Mouse (Mus musculus) limb, embryonic 13.5 days (tissue): Measurements from ENCODE around the gene Figla. TPM values are rescaled to one million over a fixed set of nuclear protein-coding genes. Genes with fewer than 3 reads are reported as not detected.
"Not testable (repeated sequence)": the region's sequence is repeated elsewhere in the genome, so short reads cannot be mapped to it uniquely, and the experiment has no call there.

Experiments used
- ATAC-seq: fragments of 200-750 bp; cut with Nextera tagmentation; 2 replicates; pipeline ENCODE4 v1.8.0; 2017; ENCODE audit warnings: low read depth, moderate number of reproducible peaks, moderate TSS enrichment; ENCODE audit not compliant: low FRiP score
- H3K27ac ChIP-seq: fragments of 300-500 bp; sonication (generic); 2 replicates; pipeline ENCODE4 v1.5.1; 2015; ENCODE audit warnings: inconsistent platforms, mild to moderate bottlenecking, moderate library complexity
- H3K27me3 ChIP-seq: fragments of 300-500 bp; sonication (generic); 2 replicates; pipeline ENCODE4 v1.6.1; 2015; ENCODE audit warnings: mild to moderate bottlenecking, inconsistent platforms
- H3K36me3 ChIP-seq: fragments of 300-500 bp; sonication (generic); 2 replicates; pipeline ENCODE4 v1.6.1; 2015; ENCODE audit warnings: inconsistent platforms, mild to moderate bottlenecking, moderate library complexity
- H3K4me1 ChIP-seq: fragments of 300-500 bp; sonication (generic); 2 replicates; pipeline ENCODE4 v1.6.1; 2015; ENCODE audit warnings: inconsistent platforms
- H3K4me2 ChIP-seq: fragments of 300-500 bp; sonication (generic); replicated peaks from 2 replicates; pipeline ENCODE4 v1.6.1; 2015; ENCODE audit warnings: inconsistent platforms, mild to moderate bottlenecking, moderate library complexity
- H3K4me3 ChIP-seq: fragments of 300-500 bp; sonication (generic); 2 replicates; pipeline ENCODE4 v1.5.1; 2015; ENCODE audit warnings: moderate library complexity, mild to moderate bottlenecking, inconsistent platforms
- H3K9ac ChIP-seq: fragments of 300-500 bp; sonication (generic); 2 replicates; pipeline ENCODE4 v1.6.1; 2015; ENCODE audit warnings: mild to moderate bottlenecking, inconsistent platforms
- H3K9me3 ChIP-seq: fragments of 300-500 bp; sonication (generic); 2 replicates; pipeline ENCODE4 v1.6.1; 2016; ENCODE audit warnings: inconsistent platforms
- WGBS: fragments of 180-500 bp; shearing (Covaris S2); methylation state at CpG from one replicate; pipeline ENCODE4 v1.1.7; 2015; 5-methylcytosine and 5-hydroxymethylcytosine counted together
- polyA plus RNA-seq: library from polyadenylated mRNA; unstranded; fragments of >200 nt; fragmentation: Nextera tagmentation; extraction: Ambion mirVana; gene quantifications from 2 replicates; pipeline ENCODE4 v1.2.1, GENCODE M21; 2015

The Figla gene
- not detected in 2 replicates for polyA plus RNA-seq

DNA sequence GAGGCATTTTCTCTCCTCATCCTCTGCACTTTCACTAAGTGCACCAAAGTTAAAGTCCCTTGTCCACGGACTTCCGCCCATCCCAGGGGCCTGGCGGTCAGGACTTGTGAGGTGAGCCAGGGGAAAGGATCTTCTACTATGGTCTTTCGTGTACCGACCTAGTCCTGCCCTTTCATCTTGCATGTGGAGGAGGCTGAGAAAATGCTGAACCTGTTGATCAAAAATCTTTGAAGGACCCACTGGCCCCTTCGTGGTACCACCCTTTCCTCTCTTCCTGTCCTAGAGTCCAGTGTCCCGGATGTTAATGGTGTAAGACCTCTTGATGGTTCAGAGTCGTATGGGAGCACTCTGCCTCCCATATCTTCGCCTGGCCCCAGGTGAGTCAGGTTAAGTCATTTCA lies at the start of gene Figla:
Gene Figla (plus strand): TSS at position 301 of the 400 bp plus-strand sequence.
- H3K4me1 ChIP-seq: no peaks in the 10 kb centered on the region
- H3K27ac ChIP-seq: no peak within 1 kb of the TSS
- H3K36me3 ChIP-seq: no peaks in the 10 kb centered on the region
- H3K4me2 ChIP-seq: no peak within 1 kb of the TSS
- ATAC-seq: no peak
- no peaks in the 10 kb centered on the region for H3K9me3 ChIP-seq
- no peak within 1 kb of the TSS for H3K4me3 ChIP-seq
- no peaks in the 10 kb centered on the region for H3K27me3 ChIP-seq
- WGBS: 82% methylated on average over 9 of the region's 9 CpGs
- H3K9ac ChIP-seq: no peak within 1 kb of the TSS

GRCm38 (mm10) chr6:85966686-85967085 lies 49.3 kb upstream of the Figla start:
- no peak overlapping the region for H3K4me3 ChIP-seq
- H3K27me3 ChIP-seq: no peaks in the 10 kb centered on the region
- H3K9ac ChIP-seq: no peak overlapping the region
- H3K36me3 ChIP-seq: no peaks in the 10 kb centered on the region
- no peaks in the 10 kb centered on the region for H3K9me3 ChIP-seq
- no peak for ATAC-seq
- 75% methylated on average over 4 of the region's 4 CpGs for WGBS
- H3K4me2 ChIP-seq: no peak overlapping the region
- no peaks in the 10 kb centered on the region for H3K4me1 ChIP-seq
- no peak overlapping the region for H3K27ac ChIP-seq

DNA sequence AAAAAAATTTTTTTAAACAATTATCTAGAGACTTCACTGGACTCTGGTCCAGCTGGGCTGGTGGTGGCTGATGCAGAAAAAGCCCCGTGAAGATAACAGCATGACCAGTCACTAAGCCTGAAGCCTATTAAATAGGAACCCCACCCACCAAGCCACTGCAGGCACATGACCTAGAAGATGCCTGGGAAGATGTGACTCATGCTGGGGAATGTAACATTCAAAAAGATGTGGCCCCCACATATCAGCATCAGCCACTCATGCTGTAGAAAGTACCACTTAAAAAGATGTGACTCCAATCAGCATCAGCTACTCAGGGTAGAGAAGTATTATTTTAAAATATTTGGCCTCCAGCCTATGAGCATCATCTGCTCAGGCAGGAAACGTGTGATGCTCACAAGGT lies 46.1 kb upstream of the Figla start:
- Histone ChIP-seq H3K4me3 (no peak overlapping the region), H3K27me3 (no peaks in the 10 kb centered on the region), H3K27ac (no peak overlapping the region), H3K36me3 (no peaks in the 10 kb centered on the region), H3K4me2 (no peak overlapping the region), H3K4me1 (peaks cover 9% of the 10 kb centered on the region), H3K9me3 (no peaks in the 10 kb centered on the region), H3K9ac (no peak overlapping the region)
- ATAC-seq: no peak
- WGBS: 74% methylated on average over 2 of the region's 2 CpGs

DNA sequence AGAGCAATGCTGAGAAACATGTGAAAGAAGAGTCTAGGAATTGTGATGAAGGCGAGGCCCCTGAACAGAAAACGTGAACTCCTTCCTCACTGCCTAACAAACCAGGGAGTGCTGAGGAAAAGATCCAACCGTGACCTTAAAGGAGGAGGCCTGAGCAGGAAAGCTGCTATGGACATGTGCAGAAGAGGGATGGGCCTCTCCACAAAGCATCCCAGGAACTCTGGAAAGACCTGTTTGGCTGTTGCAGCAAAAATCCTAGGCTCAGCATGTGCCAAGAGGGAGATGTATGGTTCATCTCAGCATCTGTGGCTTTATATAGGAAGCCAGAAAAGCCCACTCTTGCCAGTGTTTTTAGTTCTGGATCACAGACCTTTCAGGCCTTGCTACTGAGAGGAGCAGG lies 43.3 kb upstream of the Figla start:
- H3K27ac ChIP-seq: peak overlapping the region; percentile 40; the same call in 1 of the 2 replicates
- no peak overlapping the region for H3K9ac ChIP-seq
- no peaks in the 10 kb centered on the region for H3K36me3 ChIP-seq
- no peaks in the 10 kb centered on the region for H3K27me3 ChIP-seq
- no peak overlapping the region for H3K4me3 ChIP-seq
- no peak for ATAC-seq
- H3K4me2 ChIP-seq: no peak overlapping the region
- peaks cover 9% of the 10 kb centered on the region for H3K4me1 ChIP-seq
- WGBS: 67% methylated on average over 3 of the region's 3 CpGs
- no peaks in the 10 kb centered on the region for H3K9me3 ChIP-seq

DNA sequence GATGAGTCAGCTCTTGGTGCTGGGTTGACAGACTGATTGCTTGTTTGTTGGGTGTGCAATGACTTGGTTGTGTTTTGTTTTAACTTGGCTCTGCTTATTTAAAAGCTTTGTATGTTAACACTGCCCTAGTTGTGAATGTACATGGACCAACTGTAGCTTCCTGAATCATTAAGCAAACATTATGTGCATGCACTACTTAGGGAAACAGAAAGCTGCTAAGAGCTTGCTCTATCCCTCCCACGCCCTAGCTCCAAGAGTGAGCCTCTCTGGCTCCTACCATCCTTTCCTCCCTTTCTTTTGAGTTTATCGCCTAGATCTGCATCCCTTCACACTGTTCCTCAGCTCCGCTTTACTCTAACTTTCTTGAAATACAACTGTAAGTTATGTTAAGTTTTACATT lies 42.6 kb upstream of the Figla start:
- ATAC-seq: no peak
- Histone ChIP-seq H3K27ac (no peak overlapping the region), H3K27me3 (no peaks in the 10 kb centered on the region), H3K9ac (no peak overlapping the region), H3K4me3 (no peak overlapping the region), H3K4me1 (peaks cover 9% of the 10 kb centered on the region), H3K36me3 (no peaks in the 10 kb centered on the region), H3K4me2 (no peak overlapping the region), H3K9me3 (no peaks in the 10 kb centered on the region)
- 80% methylated on average over 3 of the region's 3 CpGs for WGBS

DNA sequence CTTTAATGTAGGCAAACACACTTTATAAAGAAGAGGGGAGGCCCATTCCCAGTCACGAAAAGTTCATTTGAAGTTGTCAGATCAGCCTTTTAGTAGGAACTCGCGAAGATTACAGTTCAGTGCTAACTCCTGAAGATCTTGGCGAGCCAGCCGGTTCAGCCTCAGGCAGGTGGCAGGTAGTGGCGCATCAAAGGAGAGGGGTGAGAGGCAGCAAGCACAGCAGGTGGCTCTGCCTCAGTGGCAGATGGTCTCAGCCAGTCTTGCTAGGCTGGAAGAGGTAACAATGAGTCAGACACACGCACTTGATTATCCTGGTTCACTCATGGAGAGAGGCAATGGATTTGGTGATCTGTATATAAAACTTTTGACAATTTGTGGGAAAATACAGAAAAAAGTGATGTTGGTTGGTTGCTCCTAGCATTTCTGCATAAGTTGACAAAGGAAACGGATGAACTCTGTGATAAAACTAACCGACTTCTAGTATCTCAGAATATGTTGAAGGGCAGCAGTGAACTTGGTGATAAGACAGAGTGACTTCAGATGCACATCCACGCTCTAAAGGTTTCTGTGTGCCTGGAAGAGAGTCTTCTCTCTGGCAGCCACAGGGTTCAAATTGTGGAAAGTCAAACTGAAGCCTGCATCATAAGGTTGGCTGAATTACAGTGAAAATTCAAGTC lies 40.9 kb upstream of the Figla start:
- Histone ChIP-seq H3K36me3 (no peaks in the 10 kb centered on the region), H3K27ac (no peak overlapping the region), H3K4me3 (no peak overlapping the region), H3K4me1 (peaks cover 9% of the 10 kb centered on the region), H3K27me3 (no peaks in the 10 kb centered on the region), H3K9ac (no peak overlapping the region), H3K9me3 (peaks cover 6% of the 10 kb centered on the region), H3K4me2 (no peak overlapping the region)
- 40% methylated on average over 10 of the region's 10 CpGs for WGBS
- ATAC-seq: no peak

GRCm38 (mm10) chr6:85975761-85976160 lies 40.2 kb upstream of the Figla start:
- no peak for ATAC-seq
- Histone ChIP-seq H3K4me2 (no peak overlapping the region), H3K27ac (no peak overlapping the region), H3K9ac (no peak overlapping the region), H3K4me1 (peaks cover 9% of the 10 kb centered on the region), H3K9me3 (peaks cover 6% of the 10 kb centered on the region), H3K27me3 (no peaks in the 10 kb centered on the region), H3K4me3 (no peak overlapping the region), H3K36me3 (no peaks in the 10 kb centered on the region)
- WGBS: 76% methylated on average over 1 of the region's 1 CpGs

DNA sequence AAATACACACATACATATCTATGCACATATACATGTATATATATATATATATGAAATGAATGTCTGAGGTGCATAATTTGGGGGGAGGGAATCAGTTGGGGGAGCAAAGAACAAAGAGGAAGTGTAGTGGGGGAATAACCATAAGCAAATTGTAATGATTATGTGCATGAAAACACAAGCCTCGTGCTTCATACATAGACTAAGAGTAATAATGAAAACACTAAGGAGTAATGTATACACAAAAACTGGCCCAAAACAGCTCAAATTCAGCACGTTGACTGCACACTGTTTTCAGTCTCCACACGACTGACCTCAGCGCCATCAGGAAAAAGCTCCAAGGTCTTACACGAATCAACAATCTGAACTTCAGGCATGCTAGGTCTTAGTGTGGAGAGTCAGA lies 39.7 kb upstream of the Figla start:
- 85% methylated on average over 5 of the region's 5 CpGs for WGBS

GRCm38 (mm10) chr6:85978736-85979135 lies 37.2 kb upstream of the Figla start:
- H3K36me3 ChIP-seq, H3K27ac ChIP-seq, H3K4me2 ChIP-seq, H3K9me3 ChIP-seq, ATAC-seq, H3K9ac ChIP-seq, H3K4me3 ChIP-seq, H3K4me1 ChIP-seq, H3K27me3 ChIP-seq: not testable (repeated sequence)
- 76% methylated on average over 4 of the region's 4 CpGs for WGBS

More for the DNA sequence above, 39.7 kb upstream of the Figla start:
- no peak for ATAC-seq
- H3K4me1 ChIP-seq: peaks cover 9% of the 10 kb centered on the region
- H3K4me3 ChIP-seq: no peak overlapping the region
- H3K4me2 ChIP-seq: no peak overlapping the region
- no peak overlapping the region for H3K27ac ChIP-seq
- no peaks in the 10 kb centered on the region for H3K36me3 ChIP-seq
- H3K27me3 ChIP-seq: no peaks in the 10 kb centered on the region
- H3K9me3 ChIP-seq: peaks cover 6% of the 10 kb centered on the region
- no peak overlapping the region for H3K9ac ChIP-seq

GRCm38 (mm10) chr6:85984351-85984750 lies 31.6 kb upstream of the Figla start:
- no peaks in the 10 kb centered on the region for H3K27me3 ChIP-seq
- no peak overlapping the region for H3K4me2 ChIP-seq
- H3K4me1 ChIP-seq: no peaks in the 10 kb centered on the region
- 76% methylated on average over 8 of the region's 8 CpGs for WGBS
- H3K4me3 ChIP-seq: no peak overlapping the region
- no peaks in the 10 kb centered on the region for H3K9me3 ChIP-seq
- H3K27ac ChIP-seq: no peak overlapping the region
- ATAC-seq: no peak
- no peaks in the 10 kb centered on the region for H3K36me3 ChIP-seq
- no peak overlapping the region for H3K9ac ChIP-seq

- H3K4me1 ChIP-seq, H3K4me3 ChIP-seq, ATAC-seq, H3K4me2 ChIP-seq, H3K27me3 ChIP-seq, H3K36me3 ChIP-seq, H3K27ac ChIP-seq, H3K9ac ChIP-seq, H3K9me3 ChIP-seq: not testable (repeated sequence)
- WGBS: 82% methylated on average over 5 of the region's 5 CpGs
These were observed 26.4 kb upstream of the Figla start for GRCm38 (mm10) chr6:85989570-85989969.

- not testable (repeated sequence) for ATAC-seq, H3K36me3 ChIP-seq, H3K9ac ChIP-seq, H3K27ac ChIP-seq, H3K4me2 ChIP-seq, H3K4me1 ChIP-seq, H3K27me3 ChIP-seq, H3K4me3 ChIP-seq, H3K9me3 ChIP-seq
- WGBS: 93% methylated on average over 5 of the region's 5 CpGs
These were observed 25.2 kb upstream of the Figla start for GRCm38 (mm10) chr6:85990774-85991173.

DNA sequence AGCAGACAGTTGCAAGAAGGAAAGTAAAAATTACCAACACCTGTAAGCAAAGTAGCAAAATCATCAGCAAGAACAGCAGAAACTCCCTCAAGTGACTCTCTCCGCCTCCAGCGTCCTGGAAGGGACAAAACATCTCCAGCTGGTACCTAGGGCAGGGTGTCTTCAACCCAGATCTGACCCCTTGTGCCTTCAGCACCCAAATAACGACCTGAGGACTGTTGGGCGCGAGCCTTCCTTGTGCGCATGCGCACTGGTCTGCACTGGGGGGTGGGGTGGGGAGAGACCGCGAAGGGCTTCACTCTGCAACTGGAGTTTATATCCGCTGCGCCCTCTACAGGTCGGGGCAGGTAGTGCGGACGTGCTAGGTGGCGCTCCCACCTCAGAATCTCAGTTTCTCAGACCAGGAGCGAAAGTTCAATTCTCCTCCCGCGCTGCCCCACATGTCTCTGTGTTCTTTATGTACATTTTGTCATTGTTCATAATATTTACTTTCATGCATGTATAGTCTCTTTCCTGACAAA lies 12.5 kb upstream of the Figla start:
- Histone ChIP-seq H3K4me3 (no peak overlapping the region), H3K4me1 (no peaks in the 10 kb centered on the region), H3K4me2 (no peak overlapping the region), H3K36me3 (no peaks in the 10 kb centered on the region), H3K9ac (no peak overlapping the region), H3K27ac (no peak overlapping the region), H3K9me3 (no peaks in the 10 kb centered on the region), H3K27me3 (no peaks in the 10 kb centered on the region)
- no peak for ATAC-seq
- 76% methylated on average over 18 of the region's 18 CpGs for WGBS
